Mouse (Mus musculus): ENCODE measurements around the gene Prdm16. TPM values are rescaled to one million over a fixed set of nuclear protein-coding genes. Genes with fewer than 3 reads are reported as not detected.

The Prdm16 gene
- polyA plus RNA-seq, 1 experiment from 2014 or later: 19.4 TPM

DNA sequence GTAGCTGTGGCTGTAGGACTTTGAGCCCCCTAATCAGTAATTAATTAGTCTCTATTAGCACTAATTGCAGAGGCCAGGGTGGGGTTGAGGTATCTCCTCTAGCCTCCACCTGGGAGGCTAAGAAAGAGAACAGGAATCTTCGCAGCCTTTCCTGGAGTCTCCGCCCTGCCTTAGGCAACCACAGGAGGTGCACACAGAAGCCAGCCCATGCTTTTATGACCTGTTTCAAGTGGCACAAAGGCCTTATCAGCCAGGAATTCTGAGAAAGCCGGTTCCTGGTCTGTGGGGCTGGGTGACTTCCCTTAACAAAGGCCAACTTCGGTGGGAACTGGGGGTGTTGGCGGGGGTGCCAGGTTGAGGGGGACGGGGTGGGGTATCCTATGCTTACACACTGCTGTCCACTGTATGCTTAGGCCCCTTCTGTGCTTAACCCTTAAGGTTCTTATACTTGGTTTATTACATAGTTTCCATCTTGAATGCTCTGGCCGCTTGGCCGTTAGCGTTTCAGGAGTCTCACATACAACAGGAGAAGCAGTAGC, 276.8 kb downstream of the Prdm16 start:
- no peaks in the 10 kb centered on the region for H3K36me3 ChIP-seq (ENCODE audit: insufficient read depth)
- WGBS: 55% methylated on average over 9 of the region's 9 CpGs
- no peak overlapping the region for H3K4me3 ChIP-seq (ENCODE audit: low read depth, low read length)
- H3K9ac ChIP-seq: 0 out of 2 replicates have a peak overlapping the region, but pooled peaks have one; percentile 2
- peaks cover 9% of the 10 kb centered on the region for H3K4me1 ChIP-seq (ENCODE audit: insufficient read depth)
- H3K4me2 ChIP-seq: peak overlapping the region; percentile 20; the same call in 1 of the 2 replicates
- ATAC-seq (ENCODE audit: insufficient read depth) (peak; percentile 71), DNase-seq (peak; percentile 63)
- H3K27me3 ChIP-seq (ENCODE audit: insufficient read depth, low read length): no peaks in the 10 kb centered on the region
- 0 out of 2 replicates have a peak, but pooled peaks have one; percentile 13 for TF ChIP-seq CTCF (IDR thresholded peaks at IDR 0.05; ENCODE audit: low read depth)
- no peaks in the 10 kb centered on the region for H3K9me3 ChIP-seq (ENCODE audit: low read depth, low read length)
- peak overlapping the region; percentile 85 for H3K27ac ChIP-seq (ENCODE audit: low read depth)

DNA sequence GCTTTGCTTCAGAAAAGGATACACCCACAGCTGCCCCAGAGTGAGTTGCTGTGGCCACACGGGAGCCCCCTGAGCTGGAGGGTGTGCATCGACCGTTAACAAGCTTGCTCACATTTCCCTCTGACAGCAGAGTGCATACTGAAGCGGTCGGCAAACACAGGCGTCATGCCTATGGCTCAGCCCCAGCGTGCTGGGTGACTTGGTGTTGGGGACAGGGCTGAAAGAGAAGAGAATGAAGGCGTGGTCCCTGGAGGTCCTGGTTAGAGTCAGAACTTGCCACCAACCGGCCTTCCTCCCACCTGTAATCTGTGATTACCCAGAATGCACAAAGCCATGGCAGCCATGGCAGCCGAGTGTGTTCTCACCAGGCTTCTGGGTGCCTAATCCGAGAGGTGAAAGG, 277.9 kb downstream of the Prdm16 start:
- no peak overlapping the region for H3K9ac ChIP-seq

GRCm38 (mm10) chr4:154358370-154358769, 278.3 kb downstream of the Prdm16 start:
- peaks cover 9% of the 10 kb centered on the region for H3K4me1 ChIP-seq (ENCODE audit: insufficient read depth)
- H3K4me3 ChIP-seq (ENCODE audit: low read depth, low read length): no peak overlapping the region
- no peaks in the 10 kb centered on the region for H3K9me3 ChIP-seq (ENCODE audit: low read depth, low read length)
- no peak overlapping the region for H3K4me2 ChIP-seq
- TF ChIP-seq CTCF (IDR thresholded peaks at IDR 0.05; ENCODE audit: low read depth): no peak
- DNase-seq (no peak), ATAC-seq (ENCODE audit: insufficient read depth) (no peak)
- no peak overlapping the region; the same call in 1 of the 2 replicates for H3K9ac ChIP-seq
- 52% methylated on average over 5 of the region's 5 CpGs for WGBS
- H3K36me3 ChIP-seq (ENCODE audit: insufficient read depth): no peaks in the 10 kb centered on the region
- H3K27me3 ChIP-seq (ENCODE audit: insufficient read depth, low read length): no peaks in the 10 kb centered on the region
- peak overlapping the region; percentile 85; the same call in 1 of the 2 replicates for H3K27ac ChIP-seq (ENCODE audit: low read depth)

More for the DNA sequence above, 277.9 kb downstream of the Prdm16 start:
- H3K4me2 ChIP-seq: 0 out of 2 replicates have a peak overlapping the region, but pooled peaks have one; percentile 20
- DNase-seq: peak; percentile 48
- no peaks in the 10 kb centered on the region for H3K9me3 ChIP-seq (ENCODE audit: low read depth, low read length)
- no peak overlapping the region for H3K4me3 ChIP-seq (ENCODE audit: low read depth, low read length)
- ATAC-seq (ENCODE audit: insufficient read depth): peak; percentile 64
- 34% methylated on average over 11 of the region's 11 CpGs for WGBS
- H3K36me3 ChIP-seq (ENCODE audit: insufficient read depth): no peaks in the 10 kb centered on the region
- H3K4me1 ChIP-seq (ENCODE audit: insufficient read depth): peaks cover 9% of the 10 kb centered on the region
- no peak for TF ChIP-seq CTCF (IDR thresholded peaks at IDR 0.05; ENCODE audit: low read depth)
- H3K27ac ChIP-seq (ENCODE audit: low read depth): peak overlapping the region; percentile 85
- no peaks in the 10 kb centered on the region for H3K27me3 ChIP-seq (ENCODE audit: insufficient read depth, low read length)

DNA sequence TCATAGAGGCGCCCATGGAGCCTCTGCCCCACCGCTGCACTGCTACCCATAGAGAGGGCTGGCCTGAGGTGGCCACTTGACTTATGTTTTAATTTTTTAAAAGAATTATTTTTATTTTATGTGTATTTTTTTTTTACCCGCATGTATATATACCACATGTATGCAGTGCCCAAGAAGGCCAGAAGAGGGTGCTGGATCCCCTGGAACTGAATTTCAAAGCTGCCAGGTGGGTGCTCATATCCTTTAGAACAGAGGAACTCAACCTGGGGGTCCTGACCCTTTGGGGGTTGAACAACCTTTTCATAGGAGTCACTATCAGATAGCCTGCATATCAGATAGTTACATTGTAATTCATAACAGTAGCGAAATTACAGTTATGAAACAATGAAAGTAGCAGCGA, 281.3 kb downstream of the Prdm16 start:
- peak; percentile 32; the same call in 1 of the 2 replicates for TF ChIP-seq CTCF (IDR thresholded peaks at IDR 0.05; ENCODE audit: low read depth)
- H3K4me3 ChIP-seq (ENCODE audit: low read depth, low read length): no peak overlapping the region
- no peak for DNase-seq
- 86% methylated on average over 5 of the region's 5 CpGs for WGBS
- no peaks in the 10 kb centered on the region for H3K36me3 ChIP-seq (ENCODE audit: insufficient read depth)
- no peak overlapping the region for H3K4me2 ChIP-seq
- H3K9ac ChIP-seq: no peak overlapping the region
- ATAC-seq (ENCODE audit: insufficient read depth): no peak
- peaks cover 9% of the 10 kb centered on the region; the same call in 1 of the 2 replicates for H3K4me1 ChIP-seq (ENCODE audit: insufficient read depth)
- H3K9me3 ChIP-seq (ENCODE audit: low read depth, low read length): no peaks in the 10 kb centered on the region
- no peak overlapping the region for H3K27ac ChIP-seq (ENCODE audit: low read depth)
- peaks cover 5% of the 10 kb centered on the region; the same call in 1 of the 2 replicates for H3K27me3 ChIP-seq (ENCODE audit: insufficient read depth, low read length)

DNA sequence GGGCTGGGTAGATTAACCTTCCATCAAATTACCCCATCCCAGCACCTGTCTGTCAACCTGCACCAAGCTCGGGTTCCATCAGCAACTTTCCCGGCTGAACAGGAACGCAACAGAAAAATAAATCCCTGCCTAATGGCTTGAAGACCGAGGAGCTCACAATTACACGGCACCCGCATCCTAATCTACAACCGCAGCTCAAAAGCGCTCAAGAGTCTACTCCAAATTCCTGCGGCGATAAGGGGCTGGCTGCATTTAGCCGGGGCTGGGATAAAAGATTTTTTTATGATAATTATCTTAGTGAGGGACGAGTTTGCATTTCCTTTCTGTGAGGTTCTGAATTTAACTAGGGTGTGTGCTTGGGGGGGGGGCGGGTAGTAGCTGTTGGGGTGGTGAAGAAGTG, 284.4 kb downstream of the Prdm16 start:
- peaks cover 12% of the 10 kb centered on the region for H3K4me1 ChIP-seq (ENCODE audit: insufficient read depth)
- peaks cover 9% of the 10 kb centered on the region; the same call in 1 of the 2 replicates for H3K27me3 ChIP-seq (ENCODE audit: insufficient read depth, low read length)
- H3K9ac ChIP-seq: no peak overlapping the region
- H3K9me3 ChIP-seq (ENCODE audit: low read depth, low read length): no peaks in the 10 kb centered on the region
- 35% methylated on average over 13 of the region's 13 CpGs for WGBS
- ATAC-seq (ENCODE audit: insufficient read depth) (no peak; the same call in 1 of the 2 replicates), DNase-seq (peak; percentile 61)
- no peak overlapping the region for H3K4me2 ChIP-seq
- no peak for TF ChIP-seq CTCF (IDR thresholded peaks at IDR 0.05; ENCODE audit: low read depth)
- H3K4me3 ChIP-seq (ENCODE audit: low read depth, low read length): no peak overlapping the region
- no peak overlapping the region; the same call in 1 of the 2 replicates for H3K27ac ChIP-seq (ENCODE audit: low read depth)
- H3K36me3 ChIP-seq (ENCODE audit: insufficient read depth): no peaks in the 10 kb centered on the region

- peak; percentile 54 for TF ChIP-seq CTCF (IDR thresholded peaks at IDR 0.05; ENCODE audit: low read depth)
- DNase-seq (peak; percentile 87), ATAC-seq (ENCODE audit: insufficient read depth) (peak; percentile 76)
- Histone ChIP-seq H3K27me3 (ENCODE audit: insufficient read depth, low read length) (peaks cover 9% of the 10 kb centered on the region; the same call in 1 of the 2 replicates), H3K27ac (ENCODE audit: low read depth) (peak overlapping the region; percentile 67), H3K4me3 (ENCODE audit: low read depth, low read length) (no peak overlapping the region), H3K9ac (0 out of 2 replicates have a peak overlapping the region, but pooled peaks have one; percentile 20), H3K4me1 (ENCODE audit: insufficient read depth) (peaks cover 18% of the 10 kb centered on the region), H3K9me3 (ENCODE audit: low read depth, low read length) (no peaks in the 10 kb centered on the region), H3K36me3 (ENCODE audit: insufficient read depth) (no peaks in the 10 kb centered on the region), H3K4me2 (no peak overlapping the region)
- WGBS: 8% methylated on average over 11 of the region's 11 CpGs
Observed at GRCm38 (mm10) chr4:154348197-154348786, 288.4 kb downstream of the Prdm16 start.
